Mouse (Mus musculus) mesoderm, embryonic 11.5 days (tissue): ENCODE results near the gene Fkbp14.

Experiments used
- DNase-seq: peaks from one replicate; pipeline ENCODE4 v3.0.0-alpha.2; 2012; ENCODE audit warnings: low read depth, low spot score

Fkbp14 gene

DNA sequence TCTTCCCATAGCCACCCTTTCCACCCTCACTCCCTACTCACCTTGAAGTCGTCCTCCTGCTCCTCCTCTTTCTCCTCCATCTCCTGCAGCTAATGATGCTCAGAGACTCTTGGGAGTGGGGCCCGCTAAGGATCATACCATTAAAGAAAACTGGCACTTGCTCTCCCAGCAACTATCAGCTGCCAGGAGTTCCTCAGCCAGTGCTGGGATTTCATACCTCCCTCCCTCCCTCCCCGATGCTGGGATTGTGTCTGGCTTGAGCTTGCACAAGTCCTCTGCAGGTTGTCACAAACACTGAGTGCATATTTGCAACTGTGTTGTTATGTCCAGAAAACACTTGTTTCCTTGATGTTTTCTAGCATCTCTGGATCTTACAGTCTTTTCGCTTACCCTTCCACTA lies at the start of gene Fkbp14:
Gene Fkbp14 (minus strand): TSS at position 101 of the 400 bp plus-strand sequence.
- DNase-seq = no peak

DNA sequence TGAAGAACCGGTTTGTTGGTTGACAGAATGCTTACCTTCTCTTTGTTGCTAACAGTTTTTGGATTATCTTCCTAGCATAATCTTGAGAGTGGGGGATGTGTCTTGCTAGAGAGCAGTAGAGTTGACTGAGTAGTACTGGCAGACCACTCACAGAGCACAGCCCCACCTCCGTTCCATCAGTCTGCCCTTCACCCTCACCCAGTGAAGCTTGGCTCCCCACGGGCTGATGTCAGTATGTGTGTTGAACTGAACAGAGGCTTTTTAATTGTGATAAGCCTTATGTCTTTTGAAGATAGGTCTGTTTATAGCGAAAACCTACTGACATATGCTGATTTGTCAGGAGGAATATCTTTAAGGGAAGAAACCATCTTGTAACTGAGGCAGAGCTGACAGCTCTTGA lies 46.1 kb upstream of the Fkbp14 start:
- DNase-seq = no peak

DNA sequence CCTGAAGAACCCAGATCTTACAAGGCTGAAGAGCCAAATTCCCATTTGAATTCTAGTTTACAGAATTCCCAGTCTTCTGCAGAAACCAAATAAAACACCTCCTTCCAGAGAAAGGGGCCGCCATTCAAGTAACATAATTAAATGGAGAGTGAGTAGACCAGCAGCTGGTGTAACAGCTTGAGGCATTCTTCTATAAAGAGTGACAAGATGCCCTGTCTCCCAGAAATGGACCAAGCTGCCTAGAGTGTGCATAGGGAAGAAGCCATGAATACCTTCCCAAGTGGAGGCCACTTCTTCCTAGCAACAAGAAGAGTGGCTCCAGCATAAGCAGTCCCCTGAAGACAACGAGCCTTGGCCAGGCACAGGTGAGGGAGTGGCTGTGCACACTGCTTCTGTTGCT lies 44.8 kb upstream of the Fkbp14 start:
- no peak for DNase-seq

DNA sequence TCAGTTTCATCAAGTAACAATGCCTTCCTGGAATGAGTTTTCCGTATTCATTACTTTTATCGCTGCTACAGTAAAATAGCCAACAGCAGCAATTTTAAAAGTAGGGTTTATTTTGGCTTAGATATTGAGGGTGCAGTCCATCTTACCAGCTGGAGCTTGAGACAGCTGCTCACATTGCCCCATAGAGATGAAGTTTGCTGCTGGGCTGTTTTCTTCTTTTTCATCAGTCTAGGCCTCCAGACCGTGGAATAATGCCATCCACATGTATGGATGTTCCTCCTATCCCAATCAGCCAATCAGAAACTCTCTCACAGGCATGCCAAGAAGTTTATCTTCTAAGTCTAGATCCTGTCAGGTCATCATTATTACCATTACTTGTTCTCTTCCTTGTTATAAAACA lies 42.8 kb upstream of the Fkbp14 start:
- DNase-seq = no peak

DNA sequence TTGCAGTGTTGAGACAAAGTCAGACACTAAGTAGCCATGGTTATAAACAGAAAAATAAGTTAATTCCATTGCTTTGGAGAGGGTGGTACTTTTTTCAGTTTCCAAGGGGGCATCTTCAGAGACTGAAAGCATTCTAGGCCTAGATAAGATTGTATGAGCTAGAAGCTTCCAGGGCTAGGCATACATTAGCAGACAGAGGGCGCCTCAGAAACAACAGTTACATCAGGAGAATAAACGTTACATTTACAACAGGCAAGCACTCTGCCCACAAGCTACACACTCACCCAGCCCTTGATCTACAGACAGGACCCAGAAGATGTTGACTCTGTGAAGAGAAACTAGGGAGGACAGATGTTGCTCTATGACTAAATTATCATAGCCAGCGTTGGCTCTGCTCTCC lies 34.4 kb upstream of the Fkbp14 start:
- no peak for DNase-seq

DNA sequence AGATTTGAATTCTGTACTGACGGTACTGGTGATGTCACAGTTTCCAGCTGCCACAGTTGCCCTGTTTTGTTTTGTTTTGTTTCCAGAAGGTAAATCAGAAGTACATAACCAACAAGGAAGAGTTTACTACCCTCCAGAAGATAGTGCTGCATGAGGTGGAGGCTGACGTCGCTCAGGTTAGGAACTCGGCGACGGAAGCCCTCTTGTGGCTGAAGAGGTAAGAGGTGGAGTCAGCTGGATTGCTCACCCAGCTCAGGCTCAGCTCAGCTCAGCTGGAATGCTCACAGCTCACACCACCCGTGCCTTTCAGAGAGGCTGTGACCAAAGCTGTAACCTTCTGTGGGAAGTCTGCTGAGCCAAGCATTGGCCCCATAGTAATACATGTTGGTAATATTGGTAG lies 32.6 kb upstream of the Fkbp14 start:
- peak; percentile 12 for DNase-seq

DNA sequence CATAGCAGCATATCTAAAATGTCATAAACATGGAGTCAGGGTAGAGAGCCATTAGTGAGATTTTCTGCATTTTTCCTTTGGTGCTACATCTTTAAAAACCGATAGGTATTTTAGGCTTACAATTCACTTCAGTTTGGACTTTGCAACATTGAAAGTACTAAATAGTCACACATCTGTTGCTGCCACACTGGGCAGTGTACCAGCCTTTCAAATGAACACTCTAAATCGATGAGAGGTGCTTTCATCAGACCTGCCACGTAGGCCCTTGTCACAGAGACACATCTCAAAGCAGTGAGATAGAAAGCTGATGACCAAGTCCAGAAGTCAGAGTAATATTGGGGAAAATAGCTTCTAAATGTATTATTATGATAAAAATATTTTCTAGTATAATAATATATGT lies 31.3 kb upstream of the Fkbp14 start:
- DNase-seq = no peak

DNA sequence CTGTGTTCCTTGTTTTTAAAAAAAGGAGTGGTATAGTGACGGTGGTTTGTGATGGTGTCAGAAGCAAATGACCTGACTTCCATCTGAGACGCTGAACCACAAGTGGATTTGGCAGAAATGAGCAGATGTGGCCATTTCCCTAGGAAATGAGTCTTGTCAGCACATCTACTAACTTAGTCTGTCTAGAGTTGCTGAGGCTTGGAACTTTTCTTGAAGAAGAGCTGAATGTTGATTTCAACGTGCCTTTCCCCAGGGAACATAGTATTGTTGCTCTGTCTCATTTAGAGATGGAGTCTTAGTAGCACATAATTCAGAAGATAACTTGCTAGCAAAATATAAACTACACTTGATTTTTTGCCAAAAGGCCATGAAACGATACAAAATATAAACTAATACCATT lies 23.2 kb upstream of the Fkbp14 start:
- DNase-seq = no peak

DNA sequence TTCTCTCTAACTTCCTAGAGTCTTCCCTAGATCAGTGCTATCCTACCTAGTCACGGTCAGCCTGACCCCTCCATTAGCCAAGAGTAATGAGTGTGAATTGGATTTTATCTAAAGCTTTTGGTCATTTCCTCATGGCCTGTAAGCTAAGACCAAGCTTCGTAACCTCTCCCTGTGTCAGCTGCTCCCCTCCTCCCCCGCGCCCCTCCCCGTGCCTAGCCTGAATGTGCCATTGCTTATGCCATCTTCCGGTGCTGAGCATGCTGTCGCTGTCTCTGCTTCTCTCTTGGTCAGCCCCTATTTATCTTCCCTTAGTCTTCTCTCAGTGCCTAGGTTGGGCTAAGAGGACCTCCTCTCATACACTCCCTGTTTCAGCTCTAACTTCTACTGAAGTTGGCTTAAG lies 22.4 kb upstream of the Fkbp14 start:
- DNase-seq = no peak

DNA sequence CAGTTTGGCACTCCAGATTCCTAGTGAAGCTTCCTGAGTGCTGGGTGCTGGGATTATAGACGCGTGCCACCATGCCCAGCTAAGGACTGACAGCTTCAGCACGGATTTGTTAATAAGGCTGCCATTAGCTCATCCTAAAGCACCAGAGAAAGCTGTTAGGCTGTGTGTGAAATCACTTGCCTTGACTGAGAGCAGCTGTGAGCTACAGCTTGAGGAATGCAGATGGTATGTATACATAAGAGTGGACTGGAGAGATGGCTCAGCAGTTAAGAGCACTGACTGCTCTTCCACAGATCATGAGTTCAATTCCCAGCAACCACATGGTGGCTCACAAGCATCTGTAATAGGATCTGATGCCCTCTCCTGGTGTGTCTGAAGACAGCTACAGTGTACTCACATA lies 20.3 kb upstream of the Fkbp14 start:
- DNase-seq = no peak

DNA sequence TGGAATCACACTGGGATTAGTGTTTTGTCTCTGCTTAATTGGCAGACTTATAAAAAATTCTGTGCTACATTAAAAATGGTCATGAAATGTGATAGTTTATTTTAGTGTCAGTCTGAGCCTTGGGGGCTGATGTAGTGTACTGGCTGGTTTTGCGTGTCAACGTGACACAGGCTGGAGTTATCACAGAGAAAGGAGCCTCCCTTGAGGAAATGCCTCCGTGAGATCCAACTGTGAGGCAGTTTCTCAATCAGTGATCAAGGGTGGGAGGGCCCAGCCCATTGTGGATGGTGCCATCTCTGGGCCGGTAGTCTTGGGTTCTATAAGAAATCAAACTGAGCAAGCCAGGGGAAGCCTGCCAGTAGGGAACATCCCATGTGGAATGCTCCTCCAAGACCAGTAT lies 9.1 kb upstream of the Fkbp14 start:
- DNase-seq = no peak

DNA sequence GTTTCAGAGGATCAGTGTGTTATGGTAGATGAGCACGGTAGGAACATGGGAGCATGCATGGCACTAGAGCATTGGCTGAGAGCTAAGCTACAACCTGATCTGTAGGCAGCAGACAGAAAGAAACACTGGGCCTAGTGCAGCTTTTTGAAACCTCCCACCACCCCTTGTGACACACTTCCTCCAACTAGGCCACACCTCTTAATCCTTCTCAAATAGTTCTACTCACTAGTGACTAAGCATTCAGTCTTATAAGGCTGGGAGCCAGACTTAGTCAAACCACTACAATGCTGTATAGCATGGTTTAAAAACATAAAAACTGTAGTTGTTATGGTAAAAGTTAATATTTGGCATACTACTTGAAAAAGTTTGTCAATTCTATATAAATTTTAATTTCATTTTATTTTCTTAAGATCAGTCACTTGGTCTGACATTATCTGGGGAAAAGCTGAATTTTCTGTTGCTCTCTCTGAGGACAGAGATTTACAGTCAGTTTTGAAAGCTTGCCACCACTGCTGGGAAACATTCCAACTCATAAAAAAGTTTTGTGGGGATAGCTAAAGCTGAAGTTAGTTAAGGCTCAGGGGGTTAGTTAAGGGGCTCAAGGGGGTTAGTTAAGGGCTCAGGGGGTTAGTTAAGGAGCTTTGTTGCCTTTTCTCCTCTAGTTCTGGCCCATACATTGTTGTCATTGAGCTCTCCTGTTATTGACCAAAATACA lies 7.0 kb upstream of the Fkbp14 start:
- DNase-seq = no peak

DNA sequence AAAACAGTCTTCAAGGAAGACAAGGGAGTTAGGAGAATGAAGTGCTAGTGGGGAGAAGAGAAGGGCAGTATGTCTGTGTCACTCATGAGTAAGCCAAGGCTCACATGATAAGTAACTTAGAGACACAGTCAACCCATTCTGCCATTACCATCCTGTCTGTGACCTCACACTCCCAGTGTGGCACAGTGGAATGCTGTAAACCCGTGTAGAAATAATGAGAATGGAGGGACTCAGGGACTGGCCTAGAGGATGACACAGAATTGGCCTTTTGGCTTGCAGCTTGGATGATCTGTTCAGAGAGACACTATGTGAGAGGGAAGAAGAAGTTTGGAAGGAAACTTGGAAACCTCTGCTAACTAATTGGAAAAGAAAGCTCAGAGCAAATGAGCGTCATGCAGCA lies 5.8 kb upstream of the Fkbp14 start:
- DNase-seq = no peak

DNA sequence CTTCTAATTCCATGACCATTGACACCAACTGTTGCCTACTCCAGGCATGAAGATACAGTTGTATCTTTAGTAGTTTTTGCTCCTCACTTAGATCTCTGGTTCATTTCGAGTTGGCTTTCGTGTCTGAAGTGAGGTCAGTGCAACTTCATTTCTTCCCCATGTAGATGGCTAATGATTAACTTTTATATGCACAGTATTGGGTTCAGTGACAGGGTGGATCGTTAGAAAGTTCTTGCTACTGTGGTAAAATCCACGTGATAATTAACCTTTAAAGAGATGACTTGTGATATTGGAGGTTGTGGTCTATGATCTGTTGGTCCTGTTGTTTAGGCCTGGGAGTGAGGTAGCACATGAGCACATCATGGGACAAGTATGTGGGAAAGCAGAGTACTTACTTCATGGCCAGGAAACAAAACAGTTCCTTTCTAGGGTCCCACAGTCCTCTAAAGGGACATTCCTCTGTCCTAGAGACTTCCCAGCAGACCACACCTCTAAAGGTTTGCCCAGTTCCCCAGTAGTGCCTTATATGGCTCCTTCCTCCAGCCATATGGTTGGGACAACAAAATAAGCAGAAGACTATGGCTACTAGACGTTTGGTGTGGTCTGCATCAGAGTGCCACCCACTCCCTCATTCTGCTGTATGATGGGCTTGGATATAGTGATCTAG lies 3.7 kb upstream of the Fkbp14 start:
- no peak for DNase-seq

DNA sequence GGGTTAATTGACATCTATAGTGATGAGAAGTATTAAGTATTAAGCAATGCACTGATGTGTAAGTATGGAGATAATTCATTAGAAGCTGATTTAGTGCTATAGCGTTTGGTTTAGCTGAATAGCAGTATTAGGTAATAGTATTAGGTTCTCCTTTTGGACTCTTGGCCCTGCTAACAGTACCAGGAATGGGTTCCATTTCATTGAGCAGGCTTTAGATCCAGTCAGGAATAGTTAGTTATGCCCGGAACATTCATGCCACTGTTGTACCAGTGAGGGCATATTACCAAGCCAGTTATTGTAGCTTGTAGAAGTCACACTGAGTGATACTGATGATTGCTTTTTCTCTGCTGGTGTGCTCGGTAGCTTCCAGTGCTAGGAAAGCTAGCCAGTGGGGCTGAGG lies 603 bp upstream of the Fkbp14 start:
- DNase-seq = no peak

DNA sequence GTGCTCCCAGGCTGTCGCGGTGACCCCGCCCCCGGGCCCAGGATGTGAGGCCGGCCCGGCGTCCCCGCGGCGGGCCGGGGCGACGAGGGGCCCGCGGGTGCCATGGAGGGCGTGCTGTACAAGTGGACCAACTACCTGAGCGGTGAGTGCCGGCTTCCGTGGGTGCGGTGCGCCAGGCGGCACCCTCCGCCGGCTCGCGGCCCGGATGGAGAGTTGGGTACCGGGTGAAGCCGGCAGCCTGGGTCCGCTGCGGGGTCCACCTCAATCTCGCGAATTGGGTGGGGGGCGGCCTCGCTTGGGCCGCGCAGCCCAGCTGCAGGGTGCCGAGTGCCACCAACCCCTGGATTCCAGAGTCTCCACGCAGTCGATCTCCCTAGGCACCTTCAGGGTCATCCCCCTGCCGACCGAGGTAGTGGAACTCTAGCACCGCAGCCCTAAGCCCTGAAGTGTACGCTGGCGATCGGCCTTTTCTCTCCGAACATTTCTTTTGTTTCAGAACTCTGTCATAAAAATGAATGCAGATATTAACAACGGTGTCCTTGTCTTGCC lies 1.7 kb downstream of the Fkbp14 start:
- DNase-seq = peak; percentile 30

DNA sequence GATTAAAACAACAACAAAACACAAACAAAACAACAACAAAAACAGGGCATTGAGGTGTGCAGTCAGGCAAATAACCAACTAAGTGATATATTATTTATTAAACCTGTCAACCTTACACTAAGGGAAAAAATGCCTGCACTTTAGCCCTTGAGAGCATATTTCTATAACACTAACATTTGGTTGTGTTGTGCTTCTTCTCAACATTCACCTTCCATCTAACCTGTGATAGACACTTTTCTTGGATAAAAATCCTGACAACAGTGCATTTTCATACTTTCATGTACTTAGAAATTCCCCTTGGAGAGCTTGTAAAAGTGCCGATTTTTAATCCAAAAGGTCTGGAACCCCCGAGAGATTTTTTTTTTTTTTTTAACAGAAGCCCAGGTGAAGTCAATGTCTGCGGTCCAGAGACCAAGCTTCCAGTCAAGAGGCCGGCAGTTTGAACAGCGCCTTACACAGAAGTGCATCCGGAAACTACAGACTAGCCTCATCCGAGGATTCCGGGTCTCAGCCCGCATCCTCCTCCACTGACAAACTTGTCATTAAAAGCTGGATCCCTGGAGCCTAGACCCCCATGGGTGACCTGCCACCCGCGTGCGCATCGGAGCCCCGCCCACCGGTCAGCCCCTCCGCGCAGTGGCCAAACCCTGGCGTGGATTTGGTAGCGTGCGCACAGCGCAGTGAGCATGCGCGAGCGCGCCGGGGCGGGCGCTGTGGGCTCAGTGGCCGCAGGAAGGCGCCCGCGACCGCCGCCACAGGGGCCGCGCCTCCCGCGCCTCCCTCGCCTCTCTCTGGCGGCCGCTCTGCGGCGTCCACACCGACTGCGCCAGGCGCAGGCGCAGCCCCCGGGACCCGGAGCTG lies 2.4 kb downstream of the Fkbp14 start, which contains the start of gene Plekha8:
Gene Plekha8 (plus strand): TSS at position 643 of the 861 bp plus-strand sequence.
- peak; percentile 95 for DNase-seq

DNA sequence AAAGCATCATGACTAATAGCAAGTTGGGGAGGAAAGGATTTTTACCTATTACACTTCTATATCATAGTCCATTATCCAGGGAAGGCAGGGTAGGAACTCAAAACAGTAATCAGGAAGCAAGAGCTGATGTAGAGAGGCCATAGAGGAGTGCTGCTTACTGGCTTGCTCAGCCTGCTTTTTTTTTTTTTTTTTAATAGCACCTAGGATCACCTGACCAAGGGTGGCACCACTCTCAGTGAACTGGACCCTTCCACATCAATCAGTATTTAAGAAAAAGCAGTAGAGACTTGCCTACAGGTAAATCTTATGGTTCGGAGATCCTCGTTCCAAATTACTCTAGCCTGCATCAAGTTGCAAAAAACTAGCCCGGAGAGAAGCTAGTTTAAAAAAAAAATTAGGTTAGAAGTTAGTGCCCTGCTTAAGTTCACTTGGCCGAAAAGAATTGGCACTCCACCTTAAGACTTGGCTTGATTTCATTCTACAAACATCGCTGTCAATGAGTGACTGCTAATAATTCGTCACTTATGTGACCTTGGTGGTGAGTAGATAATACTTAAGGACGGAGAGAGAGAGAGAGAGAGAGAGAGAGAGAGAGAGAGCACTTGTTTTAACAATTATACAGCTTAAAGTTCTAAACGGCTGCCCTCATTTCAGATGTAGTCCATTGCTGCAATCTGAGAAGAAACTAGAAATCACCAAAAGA lies 3.2 kb downstream of the Fkbp14 start:
- no peak for DNase-seq

DNA sequence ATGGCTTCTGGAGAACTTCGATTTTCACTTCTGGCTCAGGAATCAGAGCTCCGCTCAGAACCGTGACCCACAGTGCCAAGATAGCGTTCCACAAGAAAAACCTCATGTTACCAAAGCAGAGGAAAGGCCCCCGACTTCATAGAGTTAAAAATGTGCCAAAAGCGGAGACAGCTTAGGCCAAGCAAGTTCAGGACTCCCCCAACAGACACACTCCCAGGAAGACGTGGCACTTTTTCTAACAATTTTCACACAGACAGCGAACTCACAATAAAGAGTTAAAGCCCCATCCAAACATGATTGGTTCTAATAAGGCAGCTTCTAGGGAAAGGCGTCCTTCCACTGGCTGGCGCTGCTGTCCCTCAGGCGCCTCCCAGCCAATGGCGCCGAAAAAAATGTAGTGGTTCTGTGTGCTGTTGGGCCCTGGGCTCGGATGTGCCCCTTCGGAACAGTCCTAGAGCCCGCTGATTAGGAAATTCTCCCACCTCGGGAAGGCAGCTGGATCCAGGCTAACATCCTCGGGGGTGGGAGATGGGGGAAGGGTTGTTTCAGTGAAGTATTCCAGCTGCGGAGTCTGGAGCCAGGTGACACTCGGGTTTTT lies 4.1 kb downstream of the Fkbp14 start:
- peak; percentile 89 for DNase-seq

DNA sequence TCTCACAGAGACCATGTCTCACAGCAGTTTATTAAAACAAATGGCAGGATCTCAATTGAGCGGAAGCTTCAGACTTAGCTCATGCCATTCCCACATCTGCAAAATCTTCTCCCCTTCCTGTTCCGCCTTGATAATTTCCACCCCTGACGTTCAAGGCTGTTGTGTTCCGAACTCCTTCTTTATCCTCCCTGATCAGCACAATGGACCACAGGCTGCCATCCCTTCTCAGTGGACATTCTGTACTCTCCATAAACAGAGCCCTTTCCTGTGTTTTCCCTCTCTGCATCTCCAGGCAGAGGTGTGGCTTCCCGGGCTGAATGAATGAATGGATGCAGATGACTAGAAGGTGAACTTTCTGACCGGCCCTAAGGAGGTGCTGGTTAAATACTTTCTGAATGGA lies 5.3 kb downstream of the Fkbp14 start:
- DNase-seq = no peak

DNA sequence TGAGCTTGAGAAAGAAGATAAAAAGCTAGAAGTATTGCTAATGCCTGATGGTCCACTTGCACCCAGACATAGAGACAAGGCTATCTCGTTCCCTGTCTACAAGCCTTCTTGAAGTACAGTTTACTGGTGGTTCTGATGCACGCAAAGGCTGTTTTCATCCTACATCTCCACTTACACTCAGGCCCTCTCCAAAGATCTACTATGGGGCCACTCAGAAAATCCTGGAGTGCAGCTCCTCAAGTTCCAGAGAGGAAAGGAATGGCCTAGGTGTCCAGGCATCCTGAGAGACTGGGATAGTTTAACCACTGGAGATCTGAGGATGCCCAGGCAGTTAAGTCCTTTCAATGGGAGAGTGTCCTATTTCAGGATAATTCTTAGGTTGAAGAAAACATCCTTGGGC lies 6.4 kb downstream of the Fkbp14 start:
- DNase-seq = no peak
